Mouse (Mus musculus) heart, postnatal 0 days (tissue): ENCODE measurements around the gene Fxr2. TPM values are rescaled to one million over a fixed set of nuclear protein-coding genes. Genes with fewer than 3 reads are reported as not detected.
A peak's percentile ranks its signal among the peaks of the same experiment; 100 is the strongest.

ENCODE experiments used
- ATAC-seq: fragments of 200-750 bp; cut with Nextera tagmentation; 2 replicates; pipeline ENCODE4 v1.8.0; 2017; ENCODE audit warnings: low read depth, moderate number of reproducible peaks, moderate library complexity; ENCODE audit not compliant: insufficient read depth
- DNase-seq: peaks from one replicate; pipeline ENCODE4 v3.0.0-alpha.2; 2016; ENCODE audit warnings: low spot score
- H3K27ac ChIP-seq: fragments of 300-500 bp; sonication (generic); 2 replicates; pipeline ENCODE4 v1.5.1; 2014; ENCODE audit warnings: low read depth, mild to moderate bottlenecking
- H3K27me3 ChIP-seq: fragments of 300-500 bp; sonication (generic); 2 replicates; pipeline ENCODE4 v1.6.1; 2014; ENCODE audit warnings: low read length, mixed read lengths; ENCODE audit not compliant: control insufficient read depth, insufficient read depth
- H3K36me3 ChIP-seq: fragments of 300-500 bp; sonication (generic); replicated peaks from 2 replicates; pipeline ENCODE4 v1.6.1; 2014; ENCODE audit warnings: low read length, mixed read lengths; ENCODE audit not compliant: control insufficient read depth, insufficient read depth
- H3K4me1 ChIP-seq: fragments of 300-500 bp; sonication (generic); 2 replicates; pipeline ENCODE4 v1.6.1; 2014; ENCODE audit warnings: antibody characterized with exemption; ENCODE audit not compliant: control insufficient read depth, insufficient read depth
- H3K4me2 ChIP-seq: fragments of 300-500 bp; sonication (generic); 2 replicates; pipeline ENCODE4 v1.6.1; 2014; ENCODE audit warnings: low read depth, mild to moderate bottlenecking, low read length, moderate library complexity
- H3K4me3 ChIP-seq: fragments of 300-500 bp; sonication (generic); 2 replicates; pipeline ENCODE4 v1.5.1; 2014; ENCODE audit warnings: low read depth, low read length
- H3K9ac ChIP-seq: fragments of 300-500 bp; sonication (generic); replicated peaks from 2 replicates; pipeline ENCODE4 v1.6.1; 2014; ENCODE audit warnings: low read depth, low read length, mixed read lengths
- H3K9me3 ChIP-seq: fragments of 300-500 bp; sonication (generic); replicated peaks from 2 replicates; pipeline ENCODE4 v1.6.1; 2016; ENCODE audit warnings: low read length; ENCODE audit not compliant: control insufficient read depth
- CTCF ChIP-seq: IDR thresholded peaks from 2 replicates; pipeline ENCODE4 v1.5.1; 2016; ENCODE audit warnings: antibody characterized with exemption, control low read depth, low read depth
- EP300 ChIP-seq: IDR thresholded peaks from 2 replicates; pipeline ENCODE4 v1.6.1; 2016; ENCODE audit warnings: antibody characterized with exemption, low read depth
- WGBS: fragments of 180-500 bp; shearing (Covaris S2); extraction: QIAGEN DNeasy Blood & Tissue Kit; methylation state at CpG from one replicate; pipeline ENCODE4 v1.1.7; 2014; 5-methylcytosine and 5-hydroxymethylcytosine counted together
- polyA plus RNA-seq: library from polyadenylated mRNA; unstranded; fragments of >200 nt; fragmentation: Nextera tagmentation; extraction: Ambion mirVana; gene quantifications from 2 replicates; pipeline ENCODE4 v1.2.1, GENCODE M21; 2015
- total RNA-seq: library from RNA; depleted of rRNA; stranded (reverse); fragments of >200 nt; gene quantifications from 2 replicates; pipeline ENCODE4 v1.2.3, GENCODE M21; 2014; ENCODE audit warnings: low replicate concordance

The Fxr2 gene
- total and polyA plus RNA-seq, 2 experiments from 2014 or later, result 15.8 to 64.7 TPM

DNA sequence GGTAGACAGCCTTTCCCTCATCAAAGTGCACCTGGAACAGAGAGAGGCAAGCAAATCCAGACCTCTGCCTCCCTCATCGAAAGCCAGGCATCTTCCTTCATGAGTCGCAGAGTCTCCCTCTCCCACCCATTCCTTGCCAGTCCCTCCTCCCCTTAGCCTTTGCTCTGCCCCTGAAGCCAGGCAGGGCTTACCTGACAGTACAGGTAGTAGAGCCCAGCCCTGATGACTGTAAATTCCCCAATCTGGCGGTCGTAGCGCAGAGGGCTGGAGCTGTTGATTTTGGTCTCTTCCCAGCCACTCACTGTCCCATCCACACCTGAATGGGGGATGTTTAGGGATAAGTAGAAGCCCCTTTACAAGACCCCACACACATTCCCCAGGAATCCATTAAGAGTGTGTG lies 54.3 kb downstream of the Fxr2 start:
- Histone ChIP-seq H3K27me3 (no peaks in the 10 kb centered on the region), H3K27ac (0 out of 2 replicates have a peak overlapping the region, but pooled peaks have one; percentile 18), H3K4me2 (no peak overlapping the region), H3K9ac (no peak overlapping the region), H3K4me3 (no peak overlapping the region), H3K9me3 (no peaks in the 10 kb centered on the region), H3K4me1 (peaks cover 22% of the 10 kb centered on the region), H3K36me3 (no peaks in the 10 kb centered on the region)
- TF ChIP-seq EP300 (no peak), CTCF (no peak)
- 61% methylated on average over 5 of the region's 5 CpGs for WGBS
- DNase-seq (no peak), ATAC-seq (no peak)

GRCm38 (mm10) chr11:69689891-69690290 lies 57.1 kb downstream of the Fxr2 start:
- Histone ChIP-seq H3K27ac (no peak overlapping the region), H3K9me3 (no peaks in the 10 kb centered on the region), H3K4me1 (peaks cover 17% of the 10 kb centered on the region), H3K9ac (no peak overlapping the region), H3K27me3 (no peaks in the 10 kb centered on the region), H3K36me3 (no peaks in the 10 kb centered on the region), H3K4me2 (no peak overlapping the region), H3K4me3 (no peak overlapping the region)
- TF ChIP-seq EP300 (no peak), CTCF (no peak)
- no peak for DNase-seq
- no peak for ATAC-seq
- WGBS, result 83% methylated on average over 1 of the region's 1 CpGs

GRCm38 (mm10) chr11:69692196-69692811 lies 59.5 kb downstream of the Fxr2 start:
- Histone ChIP-seq H3K36me3 (no peaks in the 10 kb centered on the region), H3K9ac (no peak overlapping the region), H3K27me3 (no peaks in the 10 kb centered on the region), H3K4me3 (no peak overlapping the region), H3K4me1 (peaks cover 4% of the 10 kb centered on the region; the same call in 1 of the 2 replicates), H3K27ac (no peak overlapping the region), H3K9me3 (no peaks in the 10 kb centered on the region), H3K4me2 (no peak overlapping the region)
- WGBS, result 73% methylated on average over 9 of the region's 9 CpGs
- ATAC-seq (no peak), DNase-seq (no peak)
- TF ChIP-seq CTCF, result no peak
- no peak for TF ChIP-seq EP300

DNA sequence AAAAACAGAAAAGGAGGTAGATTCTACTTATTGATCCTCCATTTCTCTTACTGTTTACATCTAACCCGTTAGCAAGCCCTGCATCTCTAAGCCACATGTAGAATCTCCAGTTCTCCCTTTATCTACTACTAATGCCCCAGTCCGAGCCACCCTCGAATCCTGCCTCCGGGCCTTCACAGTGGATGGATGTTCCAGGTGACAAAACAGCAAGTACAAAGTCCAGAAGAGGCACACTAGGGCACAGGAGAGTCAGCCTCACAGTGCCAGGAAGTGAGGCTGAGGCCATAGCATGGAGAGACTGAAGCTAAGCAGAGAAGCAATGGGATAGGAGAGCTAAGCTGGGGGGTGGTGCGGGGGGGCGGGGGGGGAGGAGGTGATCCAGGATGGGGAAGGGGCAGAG lies 60.1 kb downstream of the Fxr2 start:
- DNase-seq (no peak), ATAC-seq (no peak)
- Histone ChIP-seq H3K27ac (no peak overlapping the region), H3K9ac (no peak overlapping the region), H3K4me2 (no peak overlapping the region), H3K4me3 (no peak overlapping the region), H3K36me3 (no peaks in the 10 kb centered on the region), H3K27me3 (no peaks in the 10 kb centered on the region), H3K4me1 (peaks cover 4% of the 10 kb centered on the region; the same call in 1 of the 2 replicates), H3K9me3 (no peaks in the 10 kb centered on the region)
- TF ChIP-seq EP300 (no peak), CTCF (no peak)
- WGBS, result 85% methylated on average over 6 of the region's 6 CpGs

- 42% methylated on average over 11 of the region's 11 CpGs for WGBS
- no peaks in the 10 kb centered on the region for H3K36me3 ChIP-seq
- peaks cover 4% of the 10 kb centered on the region; the same call in 1 of the 2 replicates for H3K4me1 ChIP-seq
- no peaks in the 10 kb centered on the region for H3K9me3 ChIP-seq
- ATAC-seq (no peak), DNase-seq (no peak)
- no peak overlapping the region for H3K4me2 ChIP-seq
- H3K27ac ChIP-seq, result no peak overlapping the region
- no peak overlapping the region for H3K9ac ChIP-seq
- H3K27me3 ChIP-seq, result no peaks in the 10 kb centered on the region
- TF ChIP-seq CTCF (no peak), EP300 (no peak)
- H3K4me3 ChIP-seq, result no peak overlapping the region
Measured at GRCm38 (mm10) chr11:69693421-69693965, 60.7 kb downstream of the Fxr2 start.

- ATAC-seq (0 out of 2 replicates have a peak, but pooled peaks have one; percentile 5), DNase-seq (no peak)
- Histone ChIP-seq H3K36me3 (no peaks in the 10 kb centered on the region), H3K27ac (peak overlapping the region; percentile 72), H3K4me2 (peak overlapping the region; percentile 73), H3K4me1 (peaks cover 9% of the 10 kb centered on the region; the same call in 1 of the 2 replicates), H3K4me3 (peak overlapping the region; percentile 55), H3K9ac (peak overlapping the region; percentile 68), H3K27me3 (no peaks in the 10 kb centered on the region), H3K9me3 (no peaks in the 10 kb centered on the region)
- WGBS, result 27% methylated on average over 6 of the region's 6 CpGs
- TF ChIP-seq EP300, result no peak
Measured at GRCm38 (mm10) chr11:69695046-69695360, 62.2 kb downstream of the Fxr2 start.
